In genomic region chr7:139475896-139476295, GRCm38 (mm10) we compare ENCODE assay signal across 9 mouse cellular contexts.
A peak's percentile ranks its signal among the peaks of the same experiment; 100 is the strongest.
DNase-seq lines count a peak whose midpoint lies in the region; ATAC-seq and TF ChIP-seq lines count a peak whose summit lies in the region.
"Had no signal": no experiment of that assay in that cellular context is flagged by ENCODE, and none has a peak within 500 bp of the region (broad histone marks: within the 10 kb centered on the region; RNA-seq: fewer than 3 reads in every experiment).

No protein-coding gene starts in this region.

- no peak overlapping the region for H3K27ac ChIP-seq in forebrain, embryonic 16.5 days (ENCODE audit: low read length)
- H3K27ac ChIP-seq in forebrain, embryonic 10.5 days: no peak overlapping the region
- H3K27ac ChIP-seq in left cerebral cortex, adult 2 months: no peak overlapping the region
- H3K27ac ChIP-seq in ES-Bruce4 (ENCODE audit: insufficient read depth, low read length): no peak overlapping the region
- no peak overlapping the region for H3K27ac ChIP-seq in limb, embryonic 10.5 days

- no peak for TF ChIP-seq POLR2A in ES-Bruce4 (IDR thresholded peaks at IDR 0.05; ENCODE audit: insufficient read depth, low read length)

- intact Hi-C loops in left cerebral cortex, adult 2 months (cut with DNase I): no loop called here
- intact Hi-C loops in left cerebral cortex, postnatal 10 days (cut with DNase I): no loop called here

- TF ChIP-seq EP300 in ES-Bruce4 (IDR thresholded peaks at IDR 0.05; ENCODE audit: insufficient read depth, low read depth, low read length): no peak

- no peaks in the 10 kb centered on the region for H3K36me3 ChIP-seq in forebrain, embryonic 16.5 days (ENCODE audit: control insufficient read depth, insufficient read depth)
- H3K36me3 ChIP-seq in forebrain, embryonic 10.5 days (replicated peaks): no peaks in the 10 kb centered on the region
- H3K36me3 ChIP-seq in ES-Bruce4 (ENCODE audit: control insufficient read depth, insufficient read depth, low read length, poor library complexity, severe bottlenecking): no peaks in the 10 kb centered on the region
- H3K36me3 ChIP-seq in limb, embryonic 10.5 days: no peaks in the 10 kb centered on the region

- H3K27me3 ChIP-seq in forebrain, embryonic 16.5 days (replicated peaks; ENCODE audit: control insufficient read depth, insufficient read depth, low read length): no peaks in the 10 kb centered on the region
- H3K27me3 ChIP-seq in forebrain, embryonic 10.5 days (ENCODE audit: poor library complexity, severe bottlenecking): no peaks in the 10 kb centered on the region
- H3K27me3 ChIP-seq in ES-Bruce4 (ENCODE audit: control insufficient read depth, insufficient read depth, low read length, poor library complexity, severe bottlenecking): no peaks in the 10 kb centered on the region
- H3K27me3 ChIP-seq in limb, embryonic 10.5 days (ENCODE audit: low read depth, poor library complexity, severe bottlenecking): peaks cover 27% of the 10 kb centered on the region

- TF ChIP-seq CTCF in left cerebral cortex, adult 2 months (IDR thresholded peaks at IDR 0.05): peak; percentile 50
- peak; percentile 38 for TF ChIP-seq CTCF in ES-Bruce4 (IDR thresholded peaks at IDR 0.05; ENCODE audit: low read depth, low read length)

- peak; percentile 33; the same call in 1 of the 2 replicates for ATAC-seq in forebrain, embryonic 16.5 days
- ATAC-seq: midbrain, embryonic 16.5 days had no signal

- DNase-seq in forebrain, embryonic 10.5 days (ENCODE audit: extremely low spot score, low spot score): no peak
- peak in 1 of 2 experiments; percentile 32 for DNase-seq in left cerebral cortex, adult 2 months (ENCODE audit: extremely low spot score in 1 of 2, low spot score in 2 of 2)
- DNase-seq in left cerebral cortex, postnatal 10 days (ENCODE audit: extremely low spot score in 1 of 2, low spot score in 2 of 2): no peak
- peak; percentile 23 for DNase-seq in embryo, embryonic 11 days
- no peak for DNase-seq in limb, embryonic 10.5 days (ENCODE audit: low spot score)
- DNase-seq in right cerebral cortex, postnatal 36 days (ENCODE audit: low spot score in 2 of 2): no peak

- H3K4me3 ChIP-seq in forebrain, embryonic 16.5 days (replicated peaks; ENCODE audit: low read length): no peak overlapping the region
- H3K4me3 ChIP-seq in forebrain, embryonic 10.5 days: no peak overlapping the region
- H3K4me3 ChIP-seq in left cerebral cortex, adult 2 months: no peak overlapping the region
- no peak overlapping the region for H3K4me3 ChIP-seq in ES-Bruce4 (ENCODE audit: low read depth, low read length)
- no peak overlapping the region for H3K4me3 ChIP-seq in limb, embryonic 10.5 days

- H3K4me2 ChIP-seq in forebrain, embryonic 16.5 days (ENCODE audit: low read length): no peak overlapping the region

- no peaks in the 10 kb centered on the region for H3K4me1 ChIP-seq in forebrain, embryonic 16.5 days (replicated peaks; ENCODE audit: control insufficient read depth, insufficient read depth, low read length)
- peaks cover 4% of the 10 kb centered on the region; the same call in 1 of the 2 replicates for H3K4me1 ChIP-seq in forebrain, embryonic 10.5 days
- H3K4me1 ChIP-seq in ES-Bruce4 (ENCODE audit: control insufficient read depth, insufficient read depth, low read length): no peaks in the 10 kb centered on the region
- H3K4me1 ChIP-seq in limb, embryonic 10.5 days: no peaks in the 10 kb centered on the region; the same call in 1 of the 2 replicates

- no peak overlapping the region for H3K9ac ChIP-seq in forebrain, embryonic 16.5 days (replicated peaks; ENCODE audit: low read depth, low read length)
- H3K9ac ChIP-seq in ES-Bruce4 (ENCODE audit: low read depth, poor library complexity, severe bottlenecking): no peak overlapping the region

- H3K9me3 ChIP-seq in forebrain, embryonic 16.5 days (ENCODE audit: control insufficient read depth, low read length): no peaks in the 10 kb centered on the region
- H3K9me3 ChIP-seq in forebrain, embryonic 10.5 days: no peaks in the 10 kb centered on the region
- no peaks in the 10 kb centered on the region for H3K9me3 ChIP-seq in ES-Bruce4 (replicated peaks; ENCODE audit: control insufficient read depth, insufficient read depth, low read length, poor library complexity, severe bottlenecking)
- H3K9me3 ChIP-seq in limb, embryonic 10.5 days (replicated peaks): no peaks in the 10 kb centered on the region

- 55% methylated on average over 4 of the region's 4 CpGs for WGBS in forebrain, embryonic 16.5 days
- WGBS in forebrain, embryonic 10.5 days: 49% methylated on average over 4 of the region's 4 CpGs
- WGBS in limb, embryonic 10.5 days: 55% methylated on average over 4 of the region's 4 CpGs
